Mouse (Mus musculus) liver, adult 2 months (tissue): ENCODE measurements at regions not wholly inside any gene's neighbourhood (a gene's known extent, or its start where the extent isn't known, plus 50 kb on each side); places are given as distances from the start of the nearest gene placed in this dataset.
"Not testable (repeated sequence)": the region's sequence is repeated elsewhere in the genome, so short reads cannot be mapped to it uniquely, and the experiment has no call there.

Experiments used
- CTCF ChIP-seq: fragments of 200-500 bp; IDR thresholded peaks from 2 replicates; pipeline ENCODE4 v1.5.1; 2011; ENCODE audit warnings: low read depth, low read length, control low read depth
- POLR2A ChIP-seq: fragments of 200-500 bp; IDR thresholded peaks from 2 replicates; pipeline ENCODE4 v1.6.1; 2011; ENCODE audit warnings: low read length, control low read depth; ENCODE audit not compliant: insufficient read depth; ENCODE audit errors: extremely low read depth

DNA sequence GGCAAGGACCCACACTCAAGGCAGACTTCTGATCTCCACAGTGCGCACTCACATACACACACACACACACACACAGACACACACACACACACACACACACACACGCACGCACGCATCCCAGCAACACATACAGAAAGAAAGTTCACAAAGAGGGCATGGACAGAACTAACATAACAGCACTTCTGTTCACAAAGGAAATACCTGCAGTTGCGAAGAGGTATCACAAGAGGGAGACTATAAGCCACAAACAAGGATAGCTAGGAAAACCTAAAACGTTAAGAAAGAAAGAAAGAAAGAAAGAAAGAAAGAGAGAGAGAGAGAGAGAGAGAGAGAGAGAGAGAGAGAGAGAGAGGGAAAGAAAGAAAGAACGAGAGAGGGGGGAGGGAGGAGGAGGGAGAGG lies 336.9 kb downstream of the Rapgef2 start:
- TF ChIP-seq CTCF, POLR2A: not testable (repeated sequence)
